In the genomic region with DNA sequence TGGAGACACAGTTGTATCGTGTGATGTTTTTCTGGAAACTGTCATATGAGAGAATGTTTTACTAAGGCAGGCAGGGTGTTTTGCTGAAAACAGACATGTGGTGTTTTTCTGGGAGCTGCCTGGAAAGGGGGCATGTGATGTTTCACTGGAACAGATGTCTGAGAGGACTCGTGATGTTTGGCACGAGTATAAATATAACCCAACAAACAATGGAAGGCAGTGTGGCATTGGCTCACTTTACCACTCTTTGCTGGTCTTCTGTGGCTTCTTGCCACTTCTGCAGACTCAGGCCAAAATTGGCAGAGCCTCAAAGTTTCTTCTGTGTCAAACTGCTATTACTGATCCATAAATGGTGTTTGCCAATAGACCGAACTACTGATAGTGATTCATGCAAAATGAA, we compare ENCODE assay signal across 17 mouse cellular contexts. TPM values are rescaled to one million over a fixed set of nuclear protein-coding genes. Genes with fewer than 3 reads are reported as not detected.
A peak's percentile ranks its signal among the peaks of the same experiment; 100 is the strongest.
DNase-seq lines count a peak whose midpoint lies in the region; ATAC-seq and TF ChIP-seq lines count a peak whose summit lies in the region.
"Had no signal": no experiment of that assay in that cellular context is flagged by ENCODE, and none has a peak within 500 bp of the region (broad histone marks: within the 10 kb centered on the region; RNA-seq: fewer than 3 reads in every experiment).

No protein-coding gene starts in this region.

- no peak overlapping the region for H3K4me3 ChIP-seq in midbrain, postnatal 0 days (ENCODE audit: low read depth, low read length)
- H3K4me3 ChIP-seq in midbrain, embryonic 15.5 days = no peak overlapping the region
- no peak overlapping the region for H3K4me3 ChIP-seq in heart, embryonic 10.5 days
- H3K4me3 ChIP-seq in myocyte = no peak overlapping the region
- no peak overlapping the region for H3K4me3 ChIP-seq in hindbrain, embryonic 14.5 days (replicated peaks; ENCODE audit: low read length)
- H3K4me3 ChIP-seq: forebrain, embryonic 13.5 days; midbrain, embryonic 10.5 days; neural tube, embryonic 12.5 days had no signal

- no peak overlapping the region for H3ac ChIP-seq in myocyte (ENCODE audit: control insufficient read depth, insufficient read length)

- H3K27me3 ChIP-seq in midbrain, postnatal 0 days (ENCODE audit: insufficient read depth, low read length) = no peaks in the 10 kb centered on the region
- H3K27me3 ChIP-seq in midbrain, embryonic 15.5 days (replicated peaks) = no peaks in the 10 kb centered on the region
- H3K27me3 ChIP-seq in heart, embryonic 10.5 days (ENCODE audit: insufficient read depth, poor library complexity, severe bottlenecking) = no peaks in the 10 kb centered on the region
- no peaks in the 10 kb centered on the region for H3K27me3 ChIP-seq in myocyte (ENCODE audit: control insufficient read depth, insufficient read depth, insufficient read length)
- H3K27me3 ChIP-seq in hindbrain, embryonic 14.5 days (ENCODE audit: control insufficient read depth, insufficient read depth, low read length) = no peaks in the 10 kb centered on the region
- H3K27me3 ChIP-seq: forebrain, embryonic 13.5 days; neural tube, embryonic 12.5 days had no signal

- H3K79me2 ChIP-seq in myocyte (ENCODE audit: control insufficient read depth, insufficient read depth) = no peaks in the 10 kb centered on the region

- H3K9me3 ChIP-seq in midbrain, postnatal 0 days (ENCODE audit: low read length) = no peaks in the 10 kb centered on the region
- no peaks in the 10 kb centered on the region for H3K9me3 ChIP-seq in midbrain, embryonic 15.5 days
- no peaks in the 10 kb centered on the region for H3K9me3 ChIP-seq in heart, embryonic 10.5 days
- H3K9me3 ChIP-seq in hindbrain, embryonic 14.5 days (ENCODE audit: control insufficient read depth, low read length) = no peaks in the 10 kb centered on the region
- H3K9me3 ChIP-seq: forebrain, embryonic 13.5 days; midbrain, embryonic 10.5 days; neural tube, embryonic 12.5 days had no signal

- H3K9ac ChIP-seq in midbrain, postnatal 0 days (replicated peaks; ENCODE audit: low read length, poor library complexity, severe bottlenecking) = no peak overlapping the region
- no peak overlapping the region for H3K9ac ChIP-seq in midbrain, embryonic 15.5 days
- H3K9ac ChIP-seq in hindbrain, embryonic 14.5 days = no peak overlapping the region
- H3K9ac ChIP-seq: forebrain, embryonic 13.5 days; neural tube, embryonic 12.5 days had no signal

- no peak for ATAC-seq in midbrain, postnatal 0 days (ENCODE audit: low FRiP score)
- ATAC-seq in midbrain, embryonic 15.5 days (replicated peaks) = no peak
- no peak for ATAC-seq in hindbrain, embryonic 14.5 days (ENCODE audit: low FRiP score)
- ATAC-seq: activated CD4-positive, CD25-positive, alpha-beta regulatory T cell, adult 4 months; forebrain, embryonic 13.5 days had no signal

- 80% methylated on average over 4 of the region's 4 CpGs for WGBS in midbrain, postnatal 0 days
- 90% methylated on average over 4 of the region's 4 CpGs for WGBS in midbrain, embryonic 15.5 days
- WGBS in heart, embryonic 10.5 days = 65% methylated on average over 4 of the region's 4 CpGs
- 79% methylated on average over 4 of the region's 4 CpGs for WGBS in hindbrain, embryonic 14.5 days

- H3K36me3 ChIP-seq in midbrain, postnatal 0 days (ENCODE audit: insufficient read depth, low read length) = no peaks in the 10 kb centered on the region
- no peaks in the 10 kb centered on the region for H3K36me3 ChIP-seq in midbrain, embryonic 15.5 days (replicated peaks)
- no peaks in the 10 kb centered on the region for H3K36me3 ChIP-seq in heart, embryonic 10.5 days
- no peaks in the 10 kb centered on the region for H3K36me3 ChIP-seq in myocyte (ENCODE audit: control insufficient read depth, insufficient read depth)
- no peaks in the 10 kb centered on the region for H3K36me3 ChIP-seq in hindbrain, embryonic 14.5 days (replicated peaks; ENCODE audit: control insufficient read depth, insufficient read depth)
- H3K36me3 ChIP-seq: midbrain, embryonic 10.5 days; neural tube, embryonic 12.5 days had no signal

- H3K27ac ChIP-seq in midbrain, postnatal 0 days (ENCODE audit: low read depth, low read length) = no peak overlapping the region
- no peak overlapping the region for H3K27ac ChIP-seq in midbrain, embryonic 15.5 days
- no peak overlapping the region for H3K27ac ChIP-seq in heart, embryonic 10.5 days
- H3K27ac ChIP-seq in hindbrain, embryonic 14.5 days = no peak overlapping the region
- H3K27ac ChIP-seq: forebrain, embryonic 13.5 days; midbrain, embryonic 10.5 days; neural tube, embryonic 12.5 days; stomach, postnatal 0 days had no signal

- TF ChIP-seq POLR2A in myocyte (IDR thresholded peaks at IDR 0.05; ENCODE audit: insufficient read length, low read depth) = no peak

- no peak overlapping the region for H3K4me2 ChIP-seq in midbrain, postnatal 0 days (ENCODE audit: low read depth, low read length, poor library complexity, severe bottlenecking)
- no peak overlapping the region for H3K4me2 ChIP-seq in midbrain, embryonic 15.5 days
- no peak overlapping the region for H3K4me2 ChIP-seq in myocyte (ENCODE audit: low read depth)
- no peak overlapping the region for H3K4me2 ChIP-seq in hindbrain, embryonic 14.5 days (replicated peaks)
- H3K4me2 ChIP-seq: forebrain, embryonic 13.5 days; neural tube, embryonic 12.5 days had no signal

- no peak for TF ChIP-seq CTCF in midbrain, postnatal 0 days (IDR thresholded peaks at IDR 0.05)

- peak; percentile 28 for DNase-seq in midbrain, postnatal 0 days (ENCODE audit: low spot score)
- peak; percentile 75 for DNase-seq in heart, embryonic 10.5 days (ENCODE audit: low spot score)
- peak; percentile 73 for DNase-seq in layer of hippocampus, adult 9-11 months
- DNase-seq in kidney, adult 18-20 months = no peak
- DNase-seq in hindbrain, embryonic 14.5 days (ENCODE audit: low spot score) = no peak
- DNase-seq: right cerebral cortex, postnatal 25 days had no signal

- no peaks in the 10 kb centered on the region for H3K4me1 ChIP-seq in midbrain, postnatal 0 days (ENCODE audit: insufficient read depth, low read length)
- H3K4me1 ChIP-seq in midbrain, embryonic 15.5 days = no peaks in the 10 kb centered on the region
- 0 out of 2 replicates have a peak, but pooled peaks cover 6% of the 10 kb centered on the region for H3K4me1 ChIP-seq in heart, embryonic 10.5 days
- H3K4me1 ChIP-seq in hindbrain, embryonic 14.5 days (replicated peaks; ENCODE audit: control insufficient read depth, insufficient read depth, low read length) = no peaks in the 10 kb centered on the region
- H3K4me1 ChIP-seq: forebrain, embryonic 13.5 days had no signal

TF ChIP-seq in myocyte, 11 proteins besides CTCF, POLR2A, EP300 and RAD21 (continues in another document):
- no peak for TF ChIP-seq MAX (IDR thresholded peaks at IDR 0.05; ENCODE audit: low read depth)
- no peak for TF ChIP-seq REST (IDR thresholded peaks at IDR 0.05; ENCODE audit: insufficient read depth, insufficient read length)
- TF ChIP-seq CEBPB (IDR thresholded peaks at IDR 0.05; ENCODE audit: insufficient read depth, poor library complexity, severe bottlenecking) = no peak
- no peak for TF ChIP-seq TCF12 (IDR thresholded peaks at IDR 0.05; ENCODE audit: insufficient read depth, poor library complexity, severe bottlenecking)
- TF ChIP-seq MYOD1 (IDR thresholded peaks at IDR 0.05; ENCODE audit: control insufficient read depth in 1 of 3, insufficient read length in 2 of 3, low read depth in 2 of 3) = no peak
- TF ChIP-seq TCF3 (IDR thresholded peaks at IDR 0.05; ENCODE audit: insufficient read length, low read depth) = no peak

RNA-seq across cellular contexts. Expression of gene Rnase1, which starts 3.3 kb away (rescaled TPM):
- total RNA-seq in midbrain, postnatal 0 days (2014; rRNA removed) = 1.0 TPM in 1 of 2 replicates, not detected in the other
- polyA plus RNA-seq in midbrain, postnatal 0 days (2015; fragmentation: Nextera tagmentation; extraction: Ambion mirVana) = 0.34 and 0.78 TPM in 2 replicates
- polyA plus RNA-seq in midbrain, embryonic 15.5 days (2015; fragmentation: Nextera tagmentation; extraction: Ambion mirVana) = 0.34 TPM in 1 of 2 replicates, not detected in the other
- not detected in 2 replicates for polyA plus RNA-seq in heart, embryonic 10.5 days (2016; fragmentation: Nextera tagmentation; extraction: Ambion mirVana)
- polyA plus RNA-seq in myocyte (2012; fragmentation: generic; extraction: Trizol) = 0.17 TPM
- 0.50 and 0.54 TPM in 2 replicates for polyA plus RNA-seq in hindbrain, embryonic 14.5 days (2014; fragmentation: Nextera tagmentation; extraction: Ambion mirVana)
- polyA plus RNA-seq: activated CD4-positive, CD25-positive, alpha-beta regulatory T cell, adult 4 months; forebrain, embryonic 13.5 days; hindbrain, embryonic 11.5 days; midbrain, embryonic 10.5 days had no signal

RNA-seq across cellular contexts. Expression of gene Rnase2b, which starts 18.8 kb away (rescaled TPM):
- not detected in 2 replicates for total RNA-seq in midbrain, postnatal 0 days (2014; rRNA removed)
- not detected in 2 replicates for polyA plus RNA-seq in midbrain, postnatal 0 days (2015; fragmentation: Nextera tagmentation; extraction: Ambion mirVana)
- polyA plus RNA-seq in midbrain, embryonic 15.5 days (2015; fragmentation: Nextera tagmentation; extraction: Ambion mirVana) = not detected in 2 replicates
- not detected in 2 replicates for polyA plus RNA-seq in heart, embryonic 10.5 days (2016; fragmentation: Nextera tagmentation; extraction: Ambion mirVana)
- polyA plus RNA-seq in myocyte (2012; fragmentation: generic; extraction: Trizol) = not detected
- not detected in 2 replicates for polyA plus RNA-seq in hindbrain, embryonic 14.5 days (2014; fragmentation: Nextera tagmentation; extraction: Ambion mirVana)
- total RNA-seq: liver, adult 2 months had no signal
- polyA plus RNA-seq: activated CD4-positive, CD25-positive, alpha-beta regulatory T cell, adult 4 months; cortical plate, adult 2 months; forebrain, embryonic 13.5 days; hindbrain, embryonic 11.5 days; kidney, embryonic 16.5 days; liver, adult 2 months; midbrain, embryonic 10.5 days; neural tube, embryonic 12.5 days had no signal

RNA-seq across cellular contexts. Expression of gene Rnase6, which starts 19.6 kb away (rescaled TPM):
- 1.3 and 2.5 TPM in 2 replicates for total RNA-seq in midbrain, postnatal 0 days (2014; rRNA removed)
- polyA plus RNA-seq in midbrain, postnatal 0 days (2015; fragmentation: Nextera tagmentation; extraction: Ambion mirVana) = 1.9 and 2.5 TPM in 2 replicates
- 1.1 and 1.3 TPM in 2 replicates for polyA plus RNA-seq in midbrain, embryonic 15.5 days (2015; fragmentation: Nextera tagmentation; extraction: Ambion mirVana)
- 0.14 and 0.87 TPM in 2 replicates for polyA plus RNA-seq in heart, embryonic 10.5 days (2016; fragmentation: Nextera tagmentation; extraction: Ambion mirVana)
- 0.12 TPM for polyA plus RNA-seq in myocyte (2012; fragmentation: generic; extraction: Trizol)
- 0.39 and 0.41 TPM in 2 replicates for polyA plus RNA-seq in hindbrain, embryonic 14.5 days (2014; fragmentation: Nextera tagmentation; extraction: Ambion mirVana)
- polyA plus RNA-seq: forebrain, embryonic 13.5 days; hindbrain, embryonic 11.5 days had no signal

RNA-seq across cellular contexts. Expression of gene Eddm3b, which starts 29.1 kb away (rescaled TPM):
- not detected in 2 replicates for total RNA-seq in midbrain, postnatal 0 days (2014; rRNA removed)
- polyA plus RNA-seq in midbrain, postnatal 0 days (2015; fragmentation: Nextera tagmentation; extraction: Ambion mirVana) = 0.11 TPM in 1 of 2 replicates, not detected in the other
- not detected in 2 replicates for polyA plus RNA-seq in midbrain, embryonic 15.5 days (2015; fragmentation: Nextera tagmentation; extraction: Ambion mirVana)
- polyA plus RNA-seq in heart, embryonic 10.5 days (2016; fragmentation: Nextera tagmentation; extraction: Ambion mirVana) = 0.13 TPM in 1 of 2 replicates, not detected in the other
- polyA plus RNA-seq in myocyte (2012; fragmentation: generic; extraction: Trizol) = 0.05 TPM
- polyA plus RNA-seq in hindbrain, embryonic 14.5 days (2014; fragmentation: Nextera tagmentation; extraction: Ambion mirVana) = not detected in 2 replicates
- total RNA-seq: liver, adult 2 months had no signal
- polyA plus RNA-seq: activated CD4-positive, CD25-positive, alpha-beta regulatory T cell, adult 4 months; cortical plate, adult 2 months; forebrain, embryonic 13.5 days; liver, adult 2 months; neural tube, embryonic 12.5 days; stomach, postnatal 0 days had no signal

RNA-seq across cellular contexts. Expression of gene Ang, which starts 52.3 kb away (rescaled TPM):
- 2.1 and 3.2 TPM in 2 replicates for total RNA-seq in midbrain, postnatal 0 days (2014; rRNA removed)
- polyA plus RNA-seq in midbrain, postnatal 0 days (2015; fragmentation: Nextera tagmentation; extraction: Ambion mirVana) = 2.3 and 3.3 TPM in 2 replicates
- 4.5 and 4.8 TPM in 2 replicates for polyA plus RNA-seq in midbrain, embryonic 15.5 days (2015; fragmentation: Nextera tagmentation; extraction: Ambion mirVana)
- polyA plus RNA-seq in heart, embryonic 10.5 days (2016; fragmentation: Nextera tagmentation; extraction: Ambion mirVana) = 1.8 and 3.0 TPM in 2 replicates
- 1.3 TPM for polyA plus RNA-seq in myocyte (2012; fragmentation: generic; extraction: Trizol)
- polyA plus RNA-seq in hindbrain, embryonic 14.5 days (2014; fragmentation: Nextera tagmentation; extraction: Ambion mirVana) = 4.8 and 5.2 TPM in 2 replicates

Comparison
In these comparisons a context has a peak if more than half of its experiments do, and no peak if none do; other contexts are left out.
1. DNase-seq: peak in midbrain, postnatal 0 days (single experiment), heart, embryonic 10.5 days (single experiment) and layer of hippocampus, adult 9-11 months (single experiment); none in kidney, adult 18-20 months (single experiment) and hindbrain, embryonic 14.5 days (single experiment).